10 mouse cellular contexts compared by ENCODE assay signal in genomic region chr7:137805361-137805760, GRCm38 (mm10).
DNase-seq lines count a peak whose midpoint lies in the region; ATAC-seq and TF ChIP-seq lines count a peak whose summit lies in the region.
"Had no signal": no experiment of that assay in that cellular context is flagged by ENCODE, and none has a peak within 500 bp of the region (broad histone marks: within the 10 kb centered on the region; RNA-seq: fewer than 3 reads in every experiment).

No protein-coding gene starts in this region.

- 48% methylated on average over 6 of the region's 6 CpGs for whole genome bisulfite sequencing in heart, embryonic 10.5 days
- WGBS in limb, embryonic 10.5 days, result 57% methylated on average over 6 of the region's 6 CpGs
- WGBS in thymus, adult 2 months, result 86% methylated on average over 6 of the region's 6 CpGs
- WGBS in liver, embryonic 12.5 days (ENCODE audit: insufficient replicate concordance), result 49% methylated on average over 6 of the region's 6 CpGs

- no peaks in the 10 kb centered on the region for H3K9me3 ChIP-seq in heart, embryonic 10.5 days
- H3K9me3 ChIP-seq in limb, embryonic 10.5 days (replicated peaks), result no peaks in the 10 kb centered on the region
- no peaks in the 10 kb centered on the region for H3K9me3 ChIP-seq in liver, embryonic 12.5 days (replicated peaks)

- no peaks in the 10 kb centered on the region for H3K4me1 ChIP-seq in heart, embryonic 10.5 days
- no peaks in the 10 kb centered on the region for H3K4me1 ChIP-seq in limb, embryonic 10.5 days
- no peaks in the 10 kb centered on the region for H3K4me1 ChIP-seq in thymus, adult 2 months (replicated peaks; ENCODE audit: control insufficient read depth, insufficient read depth, low read length)
- no peaks in the 10 kb centered on the region for H3K4me1 ChIP-seq in liver, embryonic 12.5 days

- no peak overlapping the region for H3K4me3 ChIP-seq in heart, embryonic 10.5 days
- no peak overlapping the region for H3K4me3 ChIP-seq in limb, embryonic 10.5 days
- no peak overlapping the region for H3K4me3 ChIP-seq in thymus, adult 2 months (ENCODE audit: control insufficient read depth, insufficient read depth, low read length)
- no peak overlapping the region for H3K4me3 ChIP-seq in liver, embryonic 12.5 days
- H3K4me3 ChIP-seq: left cerebral cortex, adult 2 months had no signal

- no peak for TF ChIP-seq CTCF in thymus, adult 2 months (IDR thresholded peaks at IDR 0.05; ENCODE audit: borderline replicate concordance, control insufficient read depth, extremely low read depth, insufficient read depth, low read length, poor library complexity)

- TF ChIP-seq POLR2A in thymus, adult 2 months (IDR thresholded peaks at IDR 0.05; ENCODE audit: control insufficient read depth, extremely low read depth, insufficient read depth, low read length, poor library complexity), result no peak

- ATAC-seq in liver, embryonic 12.5 days, result no peak

- peak; percentile 97 for DNase-seq in heart, adult 11 months
- no peak for DNase-seq in heart, embryonic 10.5 days (ENCODE audit: low spot score)
- peak; percentile 2 for DNase-seq in adipocyte (ENCODE audit: low spot score)
- DNase-seq in gastrocnemius, postnatal 25 days, result peak; percentile 42
- peak; percentile 40 for DNase-seq in limb, embryonic 10.5 days (ENCODE audit: low spot score)
- no peak for DNase-seq in spleen, adult 18-20 months
- no peak for DNase-seq in thymus, adult 2 months

- H3K27ac ChIP-seq in heart, embryonic 10.5 days, result no peak overlapping the region
- H3K27ac ChIP-seq in limb, embryonic 10.5 days, result no peak overlapping the region
- no peak overlapping the region for H3K27ac ChIP-seq in thymus, adult 2 months (ENCODE audit: control insufficient read depth, insufficient read depth, low read length)
- H3K27ac ChIP-seq in liver, embryonic 12.5 days, result no peak overlapping the region
- H3K27ac ChIP-seq: left cerebral cortex, adult 2 months had no signal

- no peak overlapping the region for H3K4me2 ChIP-seq in liver, embryonic 12.5 days

- H3K36me3 ChIP-seq in heart, embryonic 10.5 days, result no peaks in the 10 kb centered on the region
- H3K36me3 ChIP-seq in limb, embryonic 10.5 days, result no peaks in the 10 kb centered on the region
- no peaks in the 10 kb centered on the region for H3K36me3 ChIP-seq in thymus, adult 2 months (ENCODE audit: control insufficient read depth, insufficient read depth, low read length)
- no peaks in the 10 kb centered on the region for H3K36me3 ChIP-seq in liver, embryonic 12.5 days
- H3K36me3 ChIP-seq: G1E had no signal

- no peak overlapping the region for H3K9ac ChIP-seq in liver, embryonic 12.5 days

- H3K27me3 ChIP-seq in heart, embryonic 10.5 days (ENCODE audit: insufficient read depth, poor library complexity, severe bottlenecking), result no peaks in the 10 kb centered on the region
- no peaks in the 10 kb centered on the region for H3K27me3 ChIP-seq in limb, embryonic 10.5 days (ENCODE audit: low read depth, poor library complexity, severe bottlenecking)
- no peaks in the 10 kb centered on the region for H3K27me3 ChIP-seq in thymus, adult 2 months (ENCODE audit: control insufficient read depth, insufficient read depth, low read length)
- no peaks in the 10 kb centered on the region for H3K27me3 ChIP-seq in liver, embryonic 12.5 days (replicated peaks)

Comparison
In these comparisons a context has a peak if more than half of its experiments do, and no peak if none do; other contexts are left out.
1. DNase-seq: peak in heart, adult 11 months (single experiment), adipocyte (single experiment), gastrocnemius, postnatal 25 days (single experiment) and limb, embryonic 10.5 days (single experiment); none in heart, embryonic 10.5 days (single experiment), spleen, adult 18-20 months (0 of 2) and thymus, adult 2 months (single experiment).